Mouse (Mus musculus) thymus, adult 2 months (tissue): Measurements from ENCODE around the gene Pik3c2b. TPM values are rescaled to one million over a fixed set of nuclear protein-coding genes. Genes with fewer than 3 reads are reported as not detected.
A peak's percentile ranks its signal among the peaks of the same experiment; 100 is the strongest.
"Not testable (repeated sequence)": the region's sequence is repeated elsewhere in the genome, so short reads cannot be mapped to it uniquely, and the experiment has no call there.

ENCODE experiments used
- DNase-seq: peaks from one replicate; pipeline ENCODE4 v3.0.0; 2021
- H3K27ac ChIP-seq: fragments of 200-500 bp; 2 replicates; pipeline ENCODE4 v1.5.1; 2012; ENCODE audit warnings: low read length, control low read depth; ENCODE audit not compliant: control insufficient read depth, insufficient read depth
- H3K27me3 ChIP-seq: fragments of 200-500 bp; 2 replicates; pipeline ENCODE4 v1.6.1; 2012; ENCODE audit warnings: mild to moderate bottlenecking, low read length, moderate library complexity, mixed read lengths; ENCODE audit not compliant: control insufficient read depth, insufficient read depth
- H3K36me3 ChIP-seq: fragments of 200-500 bp; 2 replicates; pipeline ENCODE4 v1.6.1; 2012; ENCODE audit warnings: mild to moderate bottlenecking, low read length, moderate library complexity; ENCODE audit not compliant: control insufficient read depth, insufficient read depth
- H3K4me1 ChIP-seq: fragments of 200-500 bp; replicated peaks from 2 replicates; pipeline ENCODE4 v1.6.1; 2012; ENCODE audit warnings: low read length; ENCODE audit not compliant: control insufficient read depth, insufficient read depth
- H3K4me3 ChIP-seq: fragments of 200-500 bp; 2 replicates; pipeline ENCODE4 v1.5.1; 2012; ENCODE audit warnings: mild to moderate bottlenecking, low read length, control low read depth, moderate library complexity; ENCODE audit not compliant: control insufficient read depth, insufficient read depth
- CTCF ChIP-seq: fragments of 200-500 bp; IDR thresholded peaks from 2 replicates; pipeline ENCODE4 v1.5.1; 2012; ENCODE audit warnings: mild to moderate bottlenecking, control low read depth, low read length, moderate library complexity, borderline replicate concordance; ENCODE audit not compliant: control insufficient read depth, poor library complexity, insufficient read depth; ENCODE audit errors: extremely low read depth
- POLR2A ChIP-seq: fragments of 200-500 bp; IDR thresholded peaks from 2 replicates; pipeline ENCODE4 v1.6.1; 2012; ENCODE audit warnings: mild to moderate bottlenecking, low read length, control low read depth, moderate library complexity; ENCODE audit not compliant: control insufficient read depth, poor library complexity, insufficient read depth; ENCODE audit errors: extremely low read depth
- WGBS: fragments of 180-500 bp; shearing (Covaris S2); methylation state at CpG from one replicate; pipeline ENCODE4 v1.1.7; 2018; 5-methylcytosine and 5-hydroxymethylcytosine counted together
- polyA plus RNA-seq: library from polyadenylated mRNA; depleted of rRNA; stranded (reverse); fragments of >200 nt; gene quantifications from 2 replicates; pipeline ENCODE4 v1.2.3, GENCODE M21; 2012

The Pik3c2b gene
- polyA plus RNA-seq, 1 experiment, result 9.5 TPM

DNA sequence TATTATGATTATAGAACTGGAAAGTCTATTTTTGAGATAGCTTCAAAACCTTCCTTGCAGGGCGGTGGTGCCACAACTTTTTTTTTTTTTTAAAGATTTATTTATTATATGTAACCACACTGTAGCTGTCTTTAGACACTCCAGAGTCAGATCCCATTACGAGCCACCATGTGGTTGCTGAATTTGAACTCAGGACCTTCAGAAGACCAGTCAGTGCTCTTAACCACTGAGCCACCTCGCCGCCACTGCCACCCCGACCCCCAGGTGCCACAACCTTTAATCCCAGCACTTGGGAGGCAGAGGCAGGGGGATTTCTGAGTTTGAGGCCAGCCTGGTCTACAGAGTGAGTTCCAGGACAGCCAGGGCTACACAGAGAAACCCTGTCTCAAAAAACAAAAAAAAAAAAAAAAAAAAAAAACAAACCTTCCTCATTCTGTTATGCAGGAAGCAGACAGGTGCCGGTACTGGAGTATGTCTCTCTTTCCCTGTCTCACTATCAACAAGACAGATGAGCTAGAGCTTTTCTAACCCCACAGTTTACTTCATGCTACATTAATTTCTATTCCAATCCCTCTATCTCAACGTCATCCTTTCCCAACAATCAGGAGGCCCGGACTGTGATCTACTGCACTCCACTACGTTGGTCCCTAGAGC, 28.6 kb upstream of the Pik3c2b start:
- H3K27ac ChIP-seq, result no peak overlapping the region
- no peak for DNase-seq
- peaks cover 41% of the 10 kb centered on the region for H3K36me3 ChIP-seq
- no peak overlapping the region for H3K4me3 ChIP-seq
- WGBS, result 97% methylated on average over 9 of the region's 9 CpGs
- TF ChIP-seq POLR2A (no peak), CTCF (no peak)
- no peaks in the 10 kb centered on the region for H3K27me3 ChIP-seq
- H3K4me1 ChIP-seq, result peaks cover 5% of the 10 kb centered on the region

GRCm38 (mm10) chr1:133018580-133018979, 26.9 kb upstream of the Pik3c2b start:
- no peak overlapping the region for H3K4me3 ChIP-seq
- DNase-seq, result no peak
- no peak for TF ChIP-seq POLR2A
- no peak for TF ChIP-seq CTCF
- H3K4me1 ChIP-seq, result peaks cover 5% of the 10 kb centered on the region
- no peaks in the 10 kb centered on the region for H3K27me3 ChIP-seq
- peaks cover 34% of the 10 kb centered on the region for H3K36me3 ChIP-seq
- no peak overlapping the region for H3K27ac ChIP-seq
- WGBS, result 96% methylated on average over 2 of the region's 2 CpGs

- Histone ChIP-seq H3K36me3 (peaks cover 31% of the 10 kb centered on the region), H3K4me3 (no peak overlapping the region), H3K27me3 (no peaks in the 10 kb centered on the region), H3K27ac (no peak overlapping the region), H3K4me1 (peaks cover 7% of the 10 kb centered on the region)
- TF ChIP-seq POLR2A (no peak), CTCF (no peak)
- no peak for DNase-seq
Measured at GRCm38 (mm10) chr1:133019312-133019711, 26.2 kb upstream of the Pik3c2b start.

GRCm38 (mm10) chr1:133020137-133020894, 25.2 kb upstream of the Pik3c2b start:
- no peak for DNase-seq
- Histone ChIP-seq H3K4me1 (peaks cover 7% of the 10 kb centered on the region), H3K4me3 (no peak overlapping the region), H3K36me3 (peaks cover 28% of the 10 kb centered on the region), H3K27me3 (no peaks in the 10 kb centered on the region), H3K27ac (peak overlapping the region; percentile 7; the same call in 1 of the 2 replicates)
- WGBS, result 90% methylated on average over 3 of the region's 3 CpGs
- TF ChIP-seq CTCF (no peak), POLR2A (no peak)

GRCm38 (mm10) chr1:133021391-133021790, 24.1 kb upstream of the Pik3c2b start:
- TF ChIP-seq CTCF (no peak), POLR2A (no peak)
- Histone ChIP-seq H3K27me3 (no peaks in the 10 kb centered on the region), H3K27ac (no peak overlapping the region), H3K4me3 (no peak overlapping the region), H3K36me3 (peaks cover 23% of the 10 kb centered on the region), H3K4me1 (peaks cover 7% of the 10 kb centered on the region)
- no peak for DNase-seq
- WGBS, result 97% methylated on average over 7 of the region's 7 CpGs

- H3K27me3 ChIP-seq, result not testable (repeated sequence)
- whole genome bisulfite sequencing, result 94% methylated on average over 2 of the region's 2 CpGs
Measured at GRCm38 (mm10) chr1:133021971-133022370, 23.5 kb upstream of the Pik3c2b start.

DNA sequence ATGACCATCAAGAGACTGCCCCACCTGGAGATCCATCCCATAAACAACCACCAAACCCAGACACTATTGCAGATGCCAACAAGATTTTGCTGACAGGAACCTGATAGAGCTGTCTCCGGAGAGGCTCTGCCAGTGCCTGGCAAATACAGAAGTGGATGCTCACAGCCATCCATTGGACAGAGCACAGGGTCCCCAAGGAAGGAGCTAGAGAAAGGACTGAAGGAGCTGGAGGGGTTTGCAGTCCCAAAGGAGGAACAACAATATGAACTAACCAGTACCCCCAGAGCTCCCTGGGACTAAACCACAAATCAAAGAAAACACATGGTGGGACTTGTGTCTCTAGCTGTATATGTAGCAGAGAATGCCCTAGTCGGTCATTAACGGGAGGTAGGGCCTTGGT, 21.7 kb upstream of the Pik3c2b start:
- not testable (repeated sequence) for H3K4me1 ChIP-seq, H3K36me3 ChIP-seq, DNase-seq, H3K27me3 ChIP-seq, H3K4me3 ChIP-seq, H3K27ac ChIP-seq
- WGBS, result 59% methylated on average over 3 of the region's 3 CpGs

More at GRCm38 (mm10) chr1:133021971-133022370, 23.5 kb upstream of the Pik3c2b start:
- DNase-seq, H3K27ac ChIP-seq, H3K4me3 ChIP-seq, H3K4me1 ChIP-seq: not testable (repeated sequence)
- peaks cover 17% of the 10 kb centered on the region for H3K36me3 ChIP-seq
